Mouse (Mus musculus) heart, embryonic 13.5 days (tissue): Measurements from ENCODE around the gene Cyp1a1. TPM values are rescaled to one million over a fixed set of nuclear protein-coding genes. Genes with fewer than 3 reads are reported as not detected.

Experiments
- ATAC-seq: fragments of 200-750 bp; cut with Nextera tagmentation; 2 replicates; pipeline ENCODE4 v1.8.0; 2017; ENCODE audit warnings: moderate TSS enrichment; ENCODE audit not compliant: insufficient number of reproducible peaks, low FRiP score, low TSS enrichment; ENCODE audit errors: extremely low read depth
- H3K27ac ChIP-seq: fragments of 300-500 bp; sonication (generic); replicated peaks from 2 replicates; pipeline ENCODE4 v1.5.1; 2015; ENCODE audit warnings: moderate library complexity, mild to moderate bottlenecking, inconsistent platforms
- H3K27me3 ChIP-seq: fragments of 300-500 bp; sonication (generic); replicated peaks from 2 replicates; pipeline ENCODE4 v1.6.1; 2015; ENCODE audit warnings: mild to moderate bottlenecking, inconsistent platforms
- H3K36me3 ChIP-seq: fragments of 300-500 bp; sonication (generic); 2 replicates; pipeline ENCODE4 v1.6.1; 2015; ENCODE audit warnings: mild to moderate bottlenecking, inconsistent platforms
- H3K4me1 ChIP-seq: fragments of 300-500 bp; sonication (generic); 2 replicates; pipeline ENCODE4 v1.6.1; 2015; ENCODE audit warnings: inconsistent platforms
- H3K4me2 ChIP-seq: fragments of 300-500 bp; sonication (generic); 2 replicates; pipeline ENCODE4 v1.6.1; 2015; ENCODE audit warnings: inconsistent platforms, mild to moderate bottlenecking, moderate library complexity
- H3K4me3 ChIP-seq: fragments of 300-500 bp; sonication (generic); 2 replicates; pipeline ENCODE4 v1.5.1; 2015; ENCODE audit warnings: moderate library complexity, mild to moderate bottlenecking, inconsistent platforms
- H3K9ac ChIP-seq: fragments of 300-500 bp; sonication (generic); 2 replicates; pipeline ENCODE4 v1.6.1; 2015; ENCODE audit warnings: inconsistent platforms, mild to moderate bottlenecking, moderate library complexity
- H3K9me3 ChIP-seq: fragments of 300-500 bp; sonication (generic); 2 replicates; pipeline ENCODE4 v1.6.1; 2016; ENCODE audit warnings: inconsistent platforms
- WGBS: fragments of 180-500 bp; shearing (Covaris S2); methylation state at CpG from one replicate; pipeline ENCODE4 v1.1.7; 2015; ENCODE audit warnings: mixed read lengths; 5-methylcytosine and 5-hydroxymethylcytosine counted together
- polyA plus RNA-seq: library from polyadenylated mRNA; unstranded; fragments of >200 nt; fragmentation: Nextera tagmentation; extraction: Ambion mirVana; gene quantifications from 2 replicates; pipeline ENCODE4 v1.2.1, GENCODE M21; 2015

Gene Cyp1a1
- polyA plus RNA-seq, 1 experiment from 2014 or later: not detected

GRCm38 (mm10) chr9:57733606-57734005, 45.9 kb downstream of the Cyp1a1 start:
- Histone ChIP-seq H3K4me2 (no peak overlapping the region), H3K27me3 (no peaks in the 10 kb centered on the region), H3K4me3 (no peak overlapping the region), H3K27ac (no peak overlapping the region), H3K9ac (no peak overlapping the region), H3K4me1 (peaks cover 8% of the 10 kb centered on the region), H3K9me3 (no peaks in the 10 kb centered on the region), H3K36me3 (peaks cover 54% of the 10 kb centered on the region)
- ATAC-seq: no peak
- 95% methylated on average over 6 of the region's 6 CpGs for WGBS

- ATAC-seq: no peak
- Histone ChIP-seq H3K27ac (no peak overlapping the region), H3K4me3 (no peak overlapping the region), H3K27me3 (no peaks in the 10 kb centered on the region), H3K36me3 (peaks cover 62% of the 10 kb centered on the region), H3K4me2 (no peak overlapping the region), H3K9me3 (no peaks in the 10 kb centered on the region), H3K4me1 (peaks cover 8% of the 10 kb centered on the region), H3K9ac (no peak overlapping the region)
- WGBS: 84% methylated on average over 5 of the region's 5 CpGs
Observed at GRCm38 (mm10) chr9:57739863-57740262, 52.1 kb downstream of the Cyp1a1 start.

GRCm38 (mm10) chr9:57744462-57745091, 56.8 kb downstream of the Cyp1a1 start:
- H3K4me3 ChIP-seq: no peak overlapping the region
- H3K4me2 ChIP-seq: no peak overlapping the region
- H3K27me3 ChIP-seq: no peaks in the 10 kb centered on the region
- H3K9ac ChIP-seq: no peak overlapping the region
- no peak for ATAC-seq
- peaks cover 91% of the 10 kb centered on the region for H3K36me3 ChIP-seq
- H3K9me3 ChIP-seq: no peaks in the 10 kb centered on the region
- H3K27ac ChIP-seq: no peak overlapping the region
- 65% methylated on average over 3 of the region's 3 CpGs for WGBS
- 0 out of 2 replicates have a peak, but pooled peaks cover 6% of the 10 kb centered on the region for H3K4me1 ChIP-seq

- Histone ChIP-seq H3K9me3 (no peaks in the 10 kb centered on the region), H3K4me1 (0 out of 2 replicates have a peak, but pooled peaks cover 6% of the 10 kb centered on the region), H3K36me3 (peaks cover 92% of the 10 kb centered on the region), H3K4me2 (no peak overlapping the region), H3K27me3 (no peaks in the 10 kb centered on the region), H3K27ac (no peak overlapping the region), H3K9ac (no peak overlapping the region), H3K4me3 (no peak overlapping the region)
- WGBS: 68% methylated on average over 1 of the region's 1 CpGs
- ATAC-seq: no peak
Observed at GRCm38 (mm10) chr9:57747067-57747466, 59.3 kb downstream of the Cyp1a1 start.

- H3K4me2 ChIP-seq: no peak overlapping the region
- no peaks in the 10 kb centered on the region for H3K9me3 ChIP-seq
- no peak overlapping the region; the same call in 1 of the 2 replicates for H3K9ac ChIP-seq
- H3K27me3 ChIP-seq: no peaks in the 10 kb centered on the region
- no peak overlapping the region for H3K27ac ChIP-seq
- peaks cover 92% of the 10 kb centered on the region for H3K36me3 ChIP-seq
- no peak overlapping the region for H3K4me3 ChIP-seq
- 0 out of 2 replicates have a peak, but pooled peaks cover 6% of the 10 kb centered on the region for H3K4me1 ChIP-seq
- no peak for ATAC-seq
- 80% methylated on average over 6 of the region's 6 CpGs for WGBS
Observed at GRCm38 (mm10) chr9:57748137-57748536, 60.4 kb downstream of the Cyp1a1 start.

GRCm38 (mm10) chr9:57748831-57749230, 61.1 kb downstream of the Cyp1a1 start:
- H3K9ac ChIP-seq: no peak overlapping the region
- H3K9me3 ChIP-seq: no peaks in the 10 kb centered on the region
- peaks cover 95% of the 10 kb centered on the region for H3K36me3 ChIP-seq
- H3K4me2 ChIP-seq: no peak overlapping the region
- H3K27me3 ChIP-seq: no peaks in the 10 kb centered on the region
- H3K4me1 ChIP-seq: 0 out of 2 replicates have a peak, but pooled peaks cover 6% of the 10 kb centered on the region
- no peak for ATAC-seq
- no peak overlapping the region for H3K27ac ChIP-seq
- WGBS: 26% methylated on average over 1 of the region's 1 CpGs
- H3K4me3 ChIP-seq: no peak overlapping the region

- ATAC-seq: no peak
- Histone ChIP-seq H3K4me3 (no peak overlapping the region), H3K9me3 (no peaks in the 10 kb centered on the region), H3K4me1 (0 out of 2 replicates have a peak, but pooled peaks cover 6% of the 10 kb centered on the region), H3K9ac (no peak overlapping the region; the same call in 1 of the 2 replicates), H3K4me2 (no peak overlapping the region), H3K27ac (no peak overlapping the region), H3K27me3 (no peaks in the 10 kb centered on the region), H3K36me3 (peaks cover 100% of the 10 kb centered on the region)
- WGBS: 85% methylated on average over 7 of the region's 7 CpGs
Observed at GRCm38 (mm10) chr9:57750901-57751300, 63.2 kb downstream of the Cyp1a1 start.

Other genes with a start within 250 kb of the Cyp1a1 start
- gene Ppcdc, start 247.8 kb upstream of the Cyp1a1 start, polyA plus RNA-seq: 15.0 and 18.7 TPM in 2 replicates
- 9.8 and 10.0 TPM in 2 replicates for gene Scamp5, start 219.9 kb upstream of the Cyp1a1 start, polyA plus RNA-seq
- 12.2 and 13.5 TPM in 2 replicates for gene Rpp25, start 183.9 kb upstream of the Cyp1a1 start, polyA plus RNA-seq
- gene Cox5a, start 166.7 kb upstream of the Cyp1a1 start, polyA plus RNA-seq: 1,286 and 1,445 TPM in 2 replicates
- 11.4 and 12.8 TPM in 2 replicates for gene Fam219b, start 150.4 kb upstream of the Cyp1a1 start, polyA plus RNA-seq
- gene Mpi, start 135.2 kb upstream of the Cyp1a1 start, polyA plus RNA-seq: 74.2 and 80.9 TPM in 2 replicates
- gene Scamp2, start 127.0 kb upstream of the Cyp1a1 start, polyA plus RNA-seq: 51.5 and 52.4 TPM in 2 replicates
- 14.6 and 17.1 TPM in 2 replicates for gene Ulk3, start 98.5 kb upstream of the Cyp1a1 start, polyA plus RNA-seq
- not detected in 2 replicates for gene Cplx3, start 81.6 kb upstream of the Cyp1a1 start, polyA plus RNA-seq
- gene Lman1l, start 67.2 kb upstream of the Cyp1a1 start, polyA plus RNA-seq: not detected in 2 replicates
- 16.3 and 17.2 TPM in 2 replicates for gene Csk, start 34.3 kb upstream of the Cyp1a1 start, polyA plus RNA-seq
- gene Cyp1a2, start 4.2 kb upstream of the Cyp1a1 start, polyA plus RNA-seq: not detected in 2 replicates
- gene Edc3, start 20.6 kb downstream of the Cyp1a1 start, polyA plus RNA-seq: 16.2 and 17.5 TPM in 2 replicates
- gene Clk3, start 77.9 kb downstream of the Cyp1a1 start, polyA plus RNA-seq: 56.1 and 57.1 TPM in 2 replicates
- 11.3 and 12.3 TPM in 2 replicates for gene Arid3b, start 148.9 kb downstream of the Cyp1a1 start, polyA plus RNA-seq
- 104 and 106 TPM in 2 replicates for gene Ubl7, start 223.1 kb downstream of the Cyp1a1 start, polyA plus RNA-seq